Mouse (Mus musculus) cerebellum, postnatal 14 days (tissue): Measurements from ENCODE around the gene Spib.

Experiments
- DNase-seq, 2 experiments: peaks; one replicate each; pipeline ENCODE4 v3.0.0; 2021; ENCODE audit warnings: mixed read lengths in 2 of 2

Gene Spib

DNA sequence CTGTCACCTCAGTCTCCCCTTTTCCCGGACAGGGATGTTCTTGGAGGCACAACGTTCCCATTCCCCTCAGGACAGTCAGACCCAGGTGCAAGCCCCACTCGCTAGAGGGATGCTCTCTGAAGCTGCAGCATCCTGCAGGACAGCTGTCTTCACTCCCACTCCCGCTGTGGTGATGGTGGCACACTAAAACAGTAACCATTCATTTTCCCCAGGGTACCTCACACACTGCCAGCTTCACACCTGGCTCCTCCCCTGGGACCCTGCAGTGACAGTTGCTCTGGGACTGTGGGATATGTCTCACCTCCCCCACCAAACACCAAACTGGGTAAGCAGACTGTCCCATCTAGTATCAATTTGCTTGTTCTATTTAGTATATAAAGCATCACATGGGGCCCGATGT is 15.9 kb upstream of the Spib start:
- DNase-seq: peak in 1 of 2 experiments; percentile 48

DNA sequence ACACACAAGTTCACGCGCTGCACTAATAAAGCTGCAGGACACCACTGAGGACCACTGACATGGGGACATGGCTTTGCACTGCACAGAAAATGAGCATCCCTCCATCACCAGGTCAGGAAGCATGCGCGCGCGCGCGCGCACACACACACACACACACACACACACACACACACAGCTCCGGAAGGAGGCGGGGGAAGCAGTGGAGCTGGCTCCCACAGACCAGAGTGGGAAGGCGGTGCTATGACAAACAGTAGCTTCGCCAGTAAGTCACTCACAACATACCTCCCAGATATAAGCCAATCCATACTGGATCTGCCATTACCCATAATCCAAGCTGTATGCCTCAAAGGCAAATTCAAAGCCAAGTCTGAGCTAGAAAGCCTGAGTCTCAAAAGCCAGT is 15.2 kb upstream of the Spib start:
- DNase-seq: no peak

GRCm38 (mm10) chr7:44546274-44546673 is 14.4 kb upstream of the Spib start:
- no peak for DNase-seq

- DNase-seq: no peak
These were observed 11.2 kb upstream of the Spib start for GRCm38 (mm10) chr7:44543071-44543470.

- DNase-seq: no peak
These were observed 10.7 kb upstream of the Spib start for GRCm38 (mm10) chr7:44542555-44542954.

GRCm38 (mm10) chr7:44538756-44539624 is 7.1 kb upstream of the Spib start:
- no peak for DNase-seq

DNA sequence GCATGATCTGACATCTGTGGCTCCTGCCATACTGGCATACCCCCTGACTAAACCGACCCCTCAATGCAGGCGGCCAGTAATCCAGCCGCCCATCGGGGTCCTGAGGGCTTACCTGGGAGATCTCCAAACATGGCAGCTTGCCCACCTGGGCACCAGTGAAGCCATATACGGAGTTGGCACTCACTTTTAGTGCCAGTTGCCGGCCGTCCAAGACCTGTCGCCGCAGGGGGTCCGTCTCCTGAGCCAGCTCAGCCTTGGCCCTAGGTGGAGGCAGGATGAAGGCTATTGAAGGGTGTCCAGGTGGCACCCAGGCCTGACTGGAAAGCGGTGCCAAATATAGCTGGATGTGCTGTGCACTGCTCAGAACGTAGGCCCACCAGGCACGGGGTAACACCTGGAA is 5.6 kb upstream of the Spib start:
- DNase-seq: peak; percentile 82 to 84

- DNase-seq: peak in 1 of 2 experiments; percentile 40
These were observed 5.1 kb upstream of the Spib start for GRCm38 (mm10) chr7:44537009-44537408.

DNA sequence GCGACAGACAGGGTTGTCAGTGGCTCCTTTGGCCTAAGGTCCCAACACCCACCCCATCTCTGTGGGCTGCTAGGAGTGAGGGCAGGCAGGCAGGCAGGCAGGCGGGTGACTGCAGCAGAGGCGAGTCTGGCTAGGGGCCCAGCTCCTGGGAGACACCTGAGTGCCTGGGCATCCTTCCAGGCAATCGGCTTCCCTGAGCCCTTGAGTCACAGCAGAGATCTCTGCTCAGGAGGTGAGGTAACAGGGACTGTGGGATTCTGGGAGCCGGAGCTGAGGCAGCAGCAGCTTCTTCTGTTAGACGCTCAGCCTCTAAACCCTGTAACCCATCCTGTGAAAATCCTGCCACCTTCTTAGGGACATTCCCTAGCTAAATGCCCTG is 4.7 kb upstream of the Spib start:
- DNase-seq: peak; percentile 86 to 90

DNA sequence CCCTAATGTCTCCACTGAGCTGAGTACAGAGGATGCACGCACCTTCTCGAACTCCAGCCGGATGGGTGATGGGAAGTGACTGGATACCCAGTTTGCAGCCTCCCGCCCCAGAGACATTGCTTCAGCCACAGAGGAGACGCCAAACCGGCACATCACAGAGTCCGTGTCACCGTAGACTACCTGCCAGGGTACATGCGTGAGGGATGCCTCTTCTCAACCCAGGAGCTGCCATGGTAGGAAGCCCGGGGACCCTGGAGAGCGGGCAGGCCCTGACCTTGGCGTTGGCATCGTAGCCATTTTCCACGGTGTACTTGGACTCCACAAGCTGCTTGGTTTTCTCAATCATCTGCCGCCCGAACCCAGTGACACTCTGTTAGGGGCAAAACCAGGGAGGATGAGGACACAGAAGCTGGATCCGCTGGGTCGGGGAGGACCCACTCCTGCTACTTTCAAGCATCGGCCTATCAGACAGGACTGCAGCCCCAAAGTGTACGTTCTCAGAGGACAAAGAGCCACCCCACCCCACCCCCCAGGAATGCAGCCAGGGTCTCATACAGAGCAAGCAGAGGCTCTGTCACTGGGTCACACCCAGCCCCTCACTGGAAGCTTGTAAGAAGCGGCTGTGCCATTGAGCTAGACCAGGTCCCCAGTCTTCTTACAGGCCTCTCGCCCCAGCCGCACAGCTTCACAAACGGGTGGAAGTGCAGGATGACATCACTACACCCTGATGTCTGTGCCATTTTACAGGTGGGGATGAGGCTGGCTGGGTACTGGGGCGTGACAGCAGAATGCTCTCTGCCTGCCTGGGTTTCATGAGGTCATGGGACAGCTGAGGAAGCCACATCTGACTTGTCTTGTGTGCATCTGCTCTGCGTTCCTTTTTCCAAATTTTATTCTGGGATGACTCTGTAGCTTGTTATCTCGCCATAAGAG is 4.1 kb upstream of the Spib start:
- DNase-seq: peak in 1 of 2 experiments; percentile 18

GRCm38 (mm10) chr7:44534656-44535441 is 3.0 kb upstream of the Spib start:
- DNase-seq: no peak

- no peak for DNase-seq
These were observed 2.4 kb upstream of the Spib start for GRCm38 (mm10) chr7:44534242-44534641.

DNA sequence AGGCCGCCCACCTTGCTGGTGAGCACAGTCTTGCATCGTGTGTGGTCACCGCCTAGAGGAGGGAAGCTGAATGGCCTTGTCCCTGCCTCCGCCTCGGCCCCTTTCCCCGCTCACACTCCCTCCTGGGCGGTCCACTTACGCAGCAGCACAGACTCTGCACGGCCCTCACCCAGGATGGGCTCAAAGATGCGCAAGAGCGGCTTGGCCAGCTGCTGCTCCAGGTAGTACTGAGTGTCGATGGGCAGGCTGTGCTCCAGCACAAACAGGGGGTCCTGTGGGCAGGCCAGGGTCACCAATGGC is 1.8 kb upstream of the Spib start:
- DNase-seq: no peak

DNA sequence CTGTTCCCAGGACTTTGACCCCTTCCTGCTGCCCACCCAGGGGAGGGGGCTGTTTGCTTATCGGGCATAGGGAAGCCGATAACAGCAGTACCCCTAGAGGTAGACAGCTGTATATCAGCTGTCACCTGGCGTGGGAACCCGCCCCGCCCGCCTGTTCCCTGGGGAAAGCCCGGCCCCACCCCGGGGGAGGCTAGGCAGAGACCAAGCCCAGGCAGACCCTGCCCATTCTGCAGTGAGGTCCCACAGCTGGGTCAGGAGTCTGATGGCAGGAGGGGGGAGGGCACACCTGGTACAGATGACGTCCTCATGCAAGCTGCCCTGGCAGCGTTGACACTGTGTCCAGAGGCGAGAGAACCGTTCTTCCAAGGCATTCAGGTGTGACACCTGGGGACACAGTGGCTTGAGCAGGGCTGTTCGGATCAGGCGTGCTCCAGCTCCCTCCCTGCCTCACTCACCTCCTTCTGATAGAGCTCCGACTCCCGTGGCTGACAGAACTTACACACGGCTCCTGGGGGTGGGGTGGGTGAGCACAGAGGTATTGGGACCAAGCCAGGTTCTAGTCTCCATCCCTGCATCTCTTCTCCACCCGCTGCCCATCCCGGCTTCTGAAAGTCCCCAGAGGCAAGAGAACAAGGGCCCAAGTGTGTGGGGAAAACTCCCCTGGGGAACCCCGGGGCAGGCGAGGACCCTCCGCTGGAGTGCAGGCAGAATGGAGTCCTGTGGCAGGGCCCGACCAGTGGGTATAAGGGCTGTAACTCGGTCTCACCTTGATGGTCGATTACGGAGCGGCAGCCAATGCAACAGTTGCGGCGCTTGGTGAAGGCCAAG is 1.3 kb upstream of the Spib start:
- DNase-seq: no peak

DNA sequence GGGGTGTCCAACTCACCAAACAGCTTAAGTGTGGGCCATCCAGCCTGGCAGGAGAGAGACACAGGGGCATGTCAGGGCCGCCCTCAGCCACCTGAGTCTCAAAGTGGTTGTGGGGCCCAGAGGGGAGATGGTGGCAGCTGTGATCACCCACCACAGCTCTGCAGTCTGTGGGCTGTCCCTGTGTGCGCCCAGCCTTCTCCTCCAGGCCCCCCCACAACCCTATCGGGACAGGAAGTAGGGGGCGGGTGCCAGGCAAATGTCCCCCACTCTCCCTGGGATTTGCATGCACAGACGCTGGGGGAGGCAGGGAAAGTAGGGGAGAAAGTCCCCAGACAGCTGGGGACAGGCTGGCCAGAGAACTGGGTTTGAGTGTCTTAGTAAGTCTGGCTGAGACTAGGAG is 664 bp downstream of the Spib start:
- DNase-seq: no peak

DNA sequence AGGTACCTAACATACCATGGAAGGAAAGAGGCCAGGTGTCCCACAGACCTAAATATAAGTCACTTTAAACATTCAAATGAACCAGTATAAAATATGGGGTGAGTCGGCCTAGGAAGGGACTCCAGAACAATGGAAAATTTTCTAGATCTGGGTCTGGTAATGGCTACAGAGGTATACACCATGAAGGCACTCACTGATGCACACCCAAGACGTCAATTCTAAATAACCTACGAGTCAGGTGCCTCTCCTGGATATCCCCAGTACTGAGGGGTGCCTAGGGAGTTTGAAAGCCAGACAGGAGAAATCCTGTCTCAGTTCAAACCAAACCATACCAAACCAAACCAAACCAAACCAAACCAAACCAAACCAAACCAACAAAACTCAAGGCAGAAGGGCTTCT is 1.4 kb downstream of the Spib start:
- DNase-seq: no peak

DNA sequence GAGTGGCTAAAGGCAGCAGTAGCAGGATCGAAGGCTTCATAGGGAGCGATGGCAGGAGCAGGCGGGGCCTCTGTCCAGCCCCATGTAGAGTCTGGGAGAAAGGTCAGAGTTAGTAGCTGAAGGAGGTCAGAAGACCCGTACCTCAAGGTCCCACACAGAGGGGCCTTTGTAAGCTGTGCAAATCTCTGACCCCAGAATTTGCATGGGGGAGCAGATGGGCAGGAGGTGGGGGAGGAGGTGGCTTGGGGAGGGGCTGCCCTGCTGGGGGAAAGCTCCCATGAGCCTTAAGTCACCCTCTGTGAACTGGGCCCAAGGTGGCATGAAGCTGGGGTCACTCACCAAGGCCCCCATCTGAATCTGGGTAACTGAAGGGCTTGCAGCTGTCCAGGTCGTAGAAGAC is 2.4 kb downstream of the Spib start:
- DNase-seq: no peak

- DNase-seq: peak; percentile 85 to 93
These were observed 4.1 kb downstream of the Spib start for GRCm38 (mm10) chr7:44527483-44528398.

DNA sequence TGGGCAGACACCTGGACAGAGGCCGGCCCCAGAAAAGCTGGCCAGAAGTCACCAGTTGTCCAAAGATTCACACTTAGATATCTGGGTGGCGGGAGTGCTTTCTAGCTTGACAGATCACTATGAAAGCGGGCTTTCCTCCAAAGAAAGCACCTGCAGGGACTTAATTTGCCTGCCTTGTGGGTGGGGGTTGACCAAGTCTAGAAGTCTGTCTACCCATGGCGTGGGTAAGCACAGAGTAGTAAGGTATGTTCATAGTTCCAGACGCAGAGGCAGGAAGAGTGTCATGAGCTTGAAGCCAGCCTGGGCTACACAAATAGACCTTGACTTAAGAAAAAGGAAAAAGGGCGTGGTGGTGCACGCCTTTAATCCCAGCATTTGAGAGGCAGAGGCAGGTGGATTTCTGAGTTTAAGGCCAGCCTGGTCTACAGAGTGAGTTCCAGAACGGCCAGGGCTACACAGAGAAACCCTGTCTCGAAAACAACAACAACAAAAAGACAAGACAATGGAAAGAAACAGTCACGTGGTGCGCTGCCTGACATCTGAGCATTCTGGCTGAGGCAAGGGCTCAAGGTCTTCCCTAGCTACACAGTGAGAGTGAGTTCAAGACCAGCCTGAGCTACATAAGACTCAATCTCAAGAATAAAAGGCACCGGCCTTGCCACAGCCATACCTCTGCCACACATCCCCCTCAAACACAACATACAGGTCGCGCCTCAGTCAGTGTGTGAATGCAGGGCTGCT is 5.3 kb downstream of the Spib start:
- no peak for DNase-seq

- DNase-seq: peak; percentile 67 to 78
These were observed 6.6 kb downstream of the Spib start for GRCm38 (mm10) chr7:44525126-44525832.
